Mouse (Mus musculus): ENCODE measurements around the gene Gm37240.

GRCm38 (mm10) chr3:84484333-84484732 is 1403.0 kb downstream of the Gm37240 start:
- no peak for TF ChIP-seq POLR2A (IDR thresholded peaks at IDR 0.05; ENCODE audit: low read depth, low read length)
- TF ChIP-seq CTCF (IDR thresholded peaks at IDR 0.05; ENCODE audit: borderline replicate concordance, insufficient read depth, low read length): no peak
